ENCODE assay signal across 14 mouse cellular contexts in genomic region chr1:179586430-179587095, GRCm38 (mm10). TPM values are rescaled to one million over a fixed set of nuclear protein-coding genes. Genes with fewer than 3 reads are reported as not detected.
DNase-seq lines count a peak whose midpoint lies in the region; ATAC-seq and TF ChIP-seq lines count a peak whose summit lies in the region.
"Had no signal": no experiment of that assay in that cellular context is flagged by ENCODE, and none has a peak within 500 bp of the region (broad histone marks: within the 10 kb centered on the region; RNA-seq: fewer than 3 reads in every experiment).

No protein-coding gene starts in this region.

- no peak overlapping the region for H3K4me3 ChIP-seq in heart, embryonic 14.5 days (ENCODE audit: control insufficient read depth in 1 of 2, insufficient read depth in 1 of 2, low read depth in 1 of 2, low read length in 2 of 2)
- no peak overlapping the region for H3K4me3 ChIP-seq in neural tube, embryonic 13.5 days
- no peak overlapping the region for H3K4me3 ChIP-seq in neural tube, embryonic 15.5 days (replicated peaks)
- no peak overlapping the region for H3K4me3 ChIP-seq in intestine, postnatal 0 days (ENCODE audit: low read depth, low read length)
- no peak overlapping the region for H3K4me3 ChIP-seq in small intestine, adult 2 months (ENCODE audit: low read depth, low read length)
- no peak overlapping the region for H3K4me3 ChIP-seq in hindbrain, embryonic 16.5 days (ENCODE audit: low read length)
- H3K4me3 ChIP-seq: forebrain, embryonic 10.5 days; left cerebral cortex, adult 2 months; limb, embryonic 15.5 days had no signal

- WGBS in heart, embryonic 14.5 days = 65% methylated on average over 3 of the region's 3 CpGs
- 16% methylated on average over 3 of the region's 3 CpGs for WGBS in neural tube, embryonic 13.5 days
- 22% methylated on average over 3 of the region's 3 CpGs for WGBS in neural tube, embryonic 15.5 days
- 22% methylated on average over 3 of the region's 3 CpGs for WGBS in intestine, postnatal 0 days
- 18% methylated on average over 3 of the region's 3 CpGs for WGBS in small intestine, adult 2 months
- 56% methylated on average over 3 of the region's 3 CpGs for WGBS in hindbrain, embryonic 16.5 days

- no peak for TF ChIP-seq POLR2A in small intestine, adult 2 months (IDR thresholded peaks at IDR 0.05; ENCODE audit: low read depth, low read length)

- no peak for ATAC-seq in heart, embryonic 14.5 days (ENCODE audit: insufficient number of reproducible peaks, insufficient read depth, low FRiP score, low read depth)
- no peak for ATAC-seq in neural tube, embryonic 13.5 days (ENCODE audit: low read depth)
- ATAC-seq in neural tube, embryonic 15.5 days (ENCODE audit: low FRiP score) = no peak
- ATAC-seq in intestine, postnatal 0 days = peak; percentile 80
- ATAC-seq in hindbrain, embryonic 16.5 days = no peak
- ATAC-seq: midbrain, embryonic 16.5 days had no signal

- H3K9me3 ChIP-seq in heart, embryonic 14.5 days (ENCODE audit: control insufficient read depth, low read length) = no peaks in the 10 kb centered on the region
- H3K9me3 ChIP-seq in neural tube, embryonic 13.5 days = no peaks in the 10 kb centered on the region
- no peaks in the 10 kb centered on the region for H3K9me3 ChIP-seq in neural tube, embryonic 15.5 days (replicated peaks)
- no peaks in the 10 kb centered on the region for H3K9me3 ChIP-seq in intestine, postnatal 0 days (ENCODE audit: control insufficient read depth)
- H3K9me3 ChIP-seq in hindbrain, embryonic 16.5 days (ENCODE audit: control insufficient read depth, low read length) = no peaks in the 10 kb centered on the region
- H3K9me3 ChIP-seq: forebrain, embryonic 10.5 days; limb, embryonic 15.5 days had no signal

- no peak for DNase-seq in heart, adult 18-20 months
- DNase-seq: cerebellum, adult 2 months; lung, postnatal 36 days; thymus, postnatal 14 days had no signal

- 0 out of 4 replicates have a peak overlapping the region, but pooled peaks of 1 of the 2 experiments have one; percentile 28 for H3K27ac ChIP-seq in heart, embryonic 14.5 days (replicated peaks in 1 of 2; ENCODE audit: control insufficient read depth in 1 of 2, insufficient read depth in 1 of 2, low read depth in 2 of 2, low read length in 2 of 2)
- no peak overlapping the region for H3K27ac ChIP-seq in neural tube, embryonic 13.5 days (replicated peaks)
- H3K27ac ChIP-seq in neural tube, embryonic 15.5 days (replicated peaks) = no peak overlapping the region
- peak overlapping the region; percentile 24; the same call in 1 of the 2 replicates for H3K27ac ChIP-seq in intestine, postnatal 0 days (ENCODE audit: low read depth, low read length)
- H3K27ac ChIP-seq in small intestine, adult 2 months (ENCODE audit: insufficient read depth, low read depth, low read length) = peak overlapping the region; percentile 87
- H3K27ac ChIP-seq in hindbrain, embryonic 16.5 days (ENCODE audit: low read depth, low read length) = no peak overlapping the region
- H3K27ac ChIP-seq: forebrain, embryonic 10.5 days; left cerebral cortex, adult 2 months; limb, embryonic 15.5 days had no signal

- H3K4me1 ChIP-seq in heart, embryonic 14.5 days (ENCODE audit: control insufficient read depth in 2 of 2, insufficient read depth in 2 of 2, low read length in 2 of 2) = peaks cover 19 to 57% of the 10 kb centered on the region in 2 experiments
- H3K4me1 ChIP-seq in neural tube, embryonic 13.5 days (replicated peaks) = peaks cover 37% of the 10 kb centered on the region
- H3K4me1 ChIP-seq in neural tube, embryonic 15.5 days = peaks cover 34% of the 10 kb centered on the region
- peaks cover 7% of the 10 kb centered on the region; the same call in 1 of the 2 replicates for H3K4me1 ChIP-seq in intestine, postnatal 0 days (replicated peaks; ENCODE audit: control insufficient read depth, insufficient read depth, low read length)
- peaks cover 32% of the 10 kb centered on the region for H3K4me1 ChIP-seq in small intestine, adult 2 months (ENCODE audit: control insufficient read depth, insufficient read depth, insufficient read length, low read length)
- H3K4me1 ChIP-seq in hindbrain, embryonic 16.5 days (ENCODE audit: control insufficient read depth, insufficient read depth, low read depth, low read length) = peaks cover 9% of the 10 kb centered on the region

- no peaks in the 10 kb centered on the region for H3K36me3 ChIP-seq in heart, embryonic 14.5 days (ENCODE audit: control insufficient read depth, insufficient read depth, low read length)
- no peaks in the 10 kb centered on the region for H3K36me3 ChIP-seq in neural tube, embryonic 13.5 days
- H3K36me3 ChIP-seq in neural tube, embryonic 15.5 days = no peaks in the 10 kb centered on the region
- 0 out of 2 replicates have a peak, but pooled peaks cover 5% of the 10 kb centered on the region for H3K36me3 ChIP-seq in intestine, postnatal 0 days (ENCODE audit: control insufficient read depth, insufficient read depth)
- no peaks in the 10 kb centered on the region for H3K36me3 ChIP-seq in small intestine, adult 2 months (ENCODE audit: control insufficient read depth, insufficient read depth, low read length)
- no peaks in the 10 kb centered on the region for H3K36me3 ChIP-seq in hindbrain, embryonic 16.5 days (ENCODE audit: control insufficient read depth, insufficient read depth, low read length)
- H3K36me3 ChIP-seq: forebrain, embryonic 10.5 days; limb, embryonic 15.5 days had no signal

- H3K9ac ChIP-seq in heart, embryonic 14.5 days (ENCODE audit: low read length) = 0 out of 2 replicates have a peak overlapping the region, but pooled peaks have one; percentile 44
- peak overlapping the region; percentile 9; the same call in 1 of the 2 replicates for H3K9ac ChIP-seq in neural tube, embryonic 13.5 days
- H3K9ac ChIP-seq in neural tube, embryonic 15.5 days (replicated peaks) = no peak overlapping the region
- no peak overlapping the region for H3K9ac ChIP-seq in intestine, postnatal 0 days (ENCODE audit: low read depth, low read length)
- H3K9ac ChIP-seq in hindbrain, embryonic 16.5 days (ENCODE audit: low read depth, low read length) = no peak overlapping the region
- H3K9ac ChIP-seq: limb, embryonic 15.5 days had no signal

- no peaks in the 10 kb centered on the region for H3K27me3 ChIP-seq in heart, embryonic 14.5 days (ENCODE audit: control insufficient read depth, insufficient read depth, low read length)
- H3K27me3 ChIP-seq in neural tube, embryonic 13.5 days = no peaks in the 10 kb centered on the region
- H3K27me3 ChIP-seq in neural tube, embryonic 15.5 days (replicated peaks) = no peaks in the 10 kb centered on the region
- no peaks in the 10 kb centered on the region for H3K27me3 ChIP-seq in intestine, postnatal 0 days (replicated peaks; ENCODE audit: control insufficient read depth, insufficient read depth, low read length)
- no peaks in the 10 kb centered on the region for H3K27me3 ChIP-seq in small intestine, adult 2 months (ENCODE audit: control insufficient read depth, insufficient read depth, low read length)
- H3K27me3 ChIP-seq in hindbrain, embryonic 16.5 days (replicated peaks; ENCODE audit: control insufficient read depth, insufficient read depth, low read length) = no peaks in the 10 kb centered on the region
- H3K27me3 ChIP-seq: limb, embryonic 15.5 days had no signal

- TF ChIP-seq CTCF in intestine, postnatal 0 days (IDR thresholded peaks at IDR 0.05; ENCODE audit: low read depth) = no peak
- no peak for TF ChIP-seq CTCF in small intestine, adult 2 months (IDR thresholded peaks at IDR 0.05; ENCODE audit: extremely low read depth, insufficient read length, insufficient replicate concordance, low read depth, low read length)

- H3K4me2 ChIP-seq in heart, embryonic 14.5 days (ENCODE audit: low read length) = no peak overlapping the region
- H3K4me2 ChIP-seq in neural tube, embryonic 13.5 days = no peak overlapping the region
- no peak overlapping the region for H3K4me2 ChIP-seq in neural tube, embryonic 15.5 days
- H3K4me2 ChIP-seq in intestine, postnatal 0 days (replicated peaks; ENCODE audit: low read depth) = peak overlapping the region; percentile 1; the same call in 1 of the 2 replicates
- no peak overlapping the region for H3K4me2 ChIP-seq in hindbrain, embryonic 16.5 days (ENCODE audit: low read length)
- H3K4me2 ChIP-seq: limb, embryonic 15.5 days had no signal

RNA-seq across cellular contexts. Expression of gene Cnst, which starts 40.4 kb away (rescaled TPM):
- 17.6 and 18.1 TPM in 2 replicates for polyA plus RNA-seq in heart, embryonic 14.5 days (2014; fragmentation: Nextera tagmentation; extraction: Ambion mirVana)
- 10 to 100 TPM; 43.9 to 47.2 TPM for total RNA-seq in heart, adult 18-20 months (2021)
- polyA plus RNA-seq in neural tube, embryonic 13.5 days (2015; fragmentation: Nextera tagmentation; extraction: Ambion mirVana) = 32.9 and 37.7 TPM in 2 replicates
- polyA plus RNA-seq in neural tube, embryonic 15.5 days (2015; fragmentation: Nextera tagmentation; extraction: Ambion mirVana) = 25.3 and 27.6 TPM in 2 replicates
- 8.4 and 9.4 TPM in 2 replicates for polyA plus RNA-seq in intestine, postnatal 0 days (2015; fragmentation: Nextera tagmentation; extraction: Ambion mirVana)
- polyA plus RNA-seq in small intestine, adult 2 months (2012; rRNA removed) = 7.8 and 12.7 TPM in 2 replicates
- polyA plus RNA-seq in hindbrain, embryonic 16.5 days (2015; fragmentation: Nextera tagmentation; extraction: Ambion mirVana) = 25.1 and 30.0 TPM in 2 replicates

RNA-seq across cellular contexts. Expression of gene Tfb2m, which starts 40.5 kb away (rescaled TPM):
- 26.6 and 29.0 TPM in 2 replicates for polyA plus RNA-seq in heart, embryonic 14.5 days (2014; fragmentation: Nextera tagmentation; extraction: Ambion mirVana)
- total RNA-seq in heart, adult 18-20 months (2021) = 10 to 100 TPM; 69.8 to 76.6 TPM
- 33.9 and 35.5 TPM in 2 replicates for polyA plus RNA-seq in neural tube, embryonic 13.5 days (2015; fragmentation: Nextera tagmentation; extraction: Ambion mirVana)
- 29.6 and 31.0 TPM in 2 replicates for polyA plus RNA-seq in neural tube, embryonic 15.5 days (2015; fragmentation: Nextera tagmentation; extraction: Ambion mirVana)
- 19.1 and 21.8 TPM in 2 replicates for polyA plus RNA-seq in intestine, postnatal 0 days (2015; fragmentation: Nextera tagmentation; extraction: Ambion mirVana)
- 2.1 and 2.7 TPM in 2 replicates for polyA plus RNA-seq in small intestine, adult 2 months (2012; rRNA removed)
- 28.2 and 31.5 TPM in 2 replicates for polyA plus RNA-seq in hindbrain, embryonic 16.5 days (2015; fragmentation: Nextera tagmentation; extraction: Ambion mirVana)

Comparison
In these comparisons a context has a peak if more than half of its experiments do, and no peak if none do; other contexts are left out.
1. H3K9ac ChIP-seq: peak in heart, embryonic 14.5 days (single experiment) and neural tube, embryonic 13.5 days (single experiment); none in neural tube, embryonic 15.5 days (single experiment), intestine, postnatal 0 days (single experiment) and hindbrain, embryonic 16.5 days (single experiment).
2. H3K27ac ChIP-seq: peak in intestine, postnatal 0 days (single experiment) and small intestine, adult 2 months (single experiment); none in neural tube, embryonic 13.5 days (single experiment), neural tube, embryonic 15.5 days (single experiment) and hindbrain, embryonic 16.5 days (single experiment).